Mouse (Mus musculus) midbrain, embryonic 14.5 days (tissue): Measurements from ENCODE around the gene Tmem51. TPM values are rescaled to one million over a fixed set of nuclear protein-coding genes. Genes with fewer than 3 reads are reported as not detected.
A peak's percentile ranks its signal among the peaks of the same experiment; 100 is the strongest.

Experiments
- ATAC-seq: fragments of 200-750 bp; cut with Nextera tagmentation; 2 replicates; pipeline ENCODE4 v1.8.0; 2017; ENCODE audit warnings: moderate number of reproducible peaks, moderate library complexity; ENCODE audit not compliant: low FRiP score, low TSS enrichment
- DNase-seq: peaks from one replicate; pipeline ENCODE4 v3.0.0-alpha.2; 2015
- H3K27ac ChIP-seq: fragments of 300-500 bp; sonication (generic); replicated peaks from 2 replicates; pipeline ENCODE4 v1.5.1; 2014; ENCODE audit warnings: mild to moderate bottlenecking, low read depth, low read length, moderate library complexity
- H3K27me3 ChIP-seq: fragments of 300-500 bp; sonication (generic); 2 replicates; pipeline ENCODE4 v1.6.1; 2014; ENCODE audit warnings: low read length, control low read depth, mixed read lengths; ENCODE audit not compliant: control insufficient read depth, insufficient read depth
- H3K36me3 ChIP-seq: fragments of 300-500 bp; sonication (generic); 2 replicates; pipeline ENCODE4 v1.6.1; 2014; ENCODE audit warnings: low read length, control low read depth; ENCODE audit not compliant: control insufficient read depth, insufficient read depth
- H3K4me1 ChIP-seq: fragments of 300-500 bp; sonication (generic); 2 replicates; pipeline ENCODE4 v1.6.1; 2014; ENCODE audit warnings: mild to moderate bottlenecking, antibody characterized with exemption, low read length, control low read depth; ENCODE audit not compliant: control insufficient read depth, insufficient read depth
- H3K4me2 ChIP-seq: fragments of 300-500 bp; sonication (generic); 2 replicates; pipeline ENCODE4 v1.6.1; 2014; ENCODE audit warnings: mild to moderate bottlenecking, low read length, moderate library complexity
- H3K4me3 ChIP-seq: fragments of 300-500 bp; sonication (generic); replicated peaks from 2 replicates; pipeline ENCODE4 v1.5.1; 2014; ENCODE audit warnings: low read depth, low read length
- H3K9ac ChIP-seq: fragments of 300-500 bp; sonication (generic); replicated peaks from 2 replicates; pipeline ENCODE4 v1.6.1; 2014; ENCODE audit warnings: mild to moderate bottlenecking, low read length, moderate library complexity
- H3K9me3 ChIP-seq: fragments of 300-500 bp; sonication (generic); 2 replicates; pipeline ENCODE4 v1.6.1; 2016; ENCODE audit warnings: low read length, control low read depth, mixed read lengths; ENCODE audit not compliant: control insufficient read depth
- WGBS: fragments of 180-500 bp; shearing (Covaris S2); extraction: QIAGEN DNeasy Blood & Tissue Kit; methylation state at CpG from one replicate; pipeline ENCODE4 v1.1.7; 2014; 5-methylcytosine and 5-hydroxymethylcytosine counted together
- polyA plus RNA-seq: library from polyadenylated mRNA; unstranded; fragments of >200 nt; fragmentation: Nextera tagmentation; extraction: Ambion mirVana; gene quantifications from 2 replicates; pipeline ENCODE4 v1.2.1, GENCODE M21; 2014

Tmem51 gene
- polyA plus RNA-seq, 1 experiment from 2014 or later = 7.2 TPM

GRCm38 (mm10) chr4:142066576-142066975, 17.5 kb downstream of the Tmem51 start:
- H3K9me3 ChIP-seq = no peaks in the 10 kb centered on the region
- ATAC-seq = no peak; the same call in 1 of the 2 replicates
- H3K4me2 ChIP-seq = no peak overlapping the region
- no peak overlapping the region for H3K4me3 ChIP-seq
- no peak overlapping the region for H3K27ac ChIP-seq
- peaks cover 4% of the 10 kb centered on the region; the same call in 1 of the 2 replicates for H3K27me3 ChIP-seq
- 0 out of 2 replicates have a peak, but pooled peaks cover 3% of the 10 kb centered on the region for H3K4me1 ChIP-seq
- no peak overlapping the region for H3K9ac ChIP-seq
- no peaks in the 10 kb centered on the region for H3K36me3 ChIP-seq
- no peak for DNase-seq
- 27% methylated on average over 4 of the region's 4 CpGs for WGBS

- Histone ChIP-seq H3K27ac (no peak overlapping the region), H3K36me3 (no peaks in the 10 kb centered on the region), H3K4me1 (0 out of 2 replicates have a peak, but pooled peaks cover 3% of the 10 kb centered on the region), H3K27me3 (peaks cover 4% of the 10 kb centered on the region; the same call in 1 of the 2 replicates), H3K4me2 (no peak overlapping the region), H3K4me3 (no peak overlapping the region), H3K9me3 (no peaks in the 10 kb centered on the region), H3K9ac (no peak overlapping the region)
- ATAC-seq = no peak
- WGBS = 83% methylated on average over 6 of the region's 6 CpGs
- no peak for DNase-seq
These were observed 18.3 kb downstream of the Tmem51 start for GRCm38 (mm10) chr4:142065835-142066234.

GRCm38 (mm10) chr4:142065270-142065669, 18.8 kb downstream of the Tmem51 start:
- 79% methylated on average over 8 of the region's 8 CpGs for WGBS
- no peak overlapping the region for H3K27ac ChIP-seq

GRCm38 (mm10) chr4:142064582-142065228, 19.4 kb downstream of the Tmem51 start:
- H3K27me3 ChIP-seq = no peaks in the 10 kb centered on the region
- H3K9me3 ChIP-seq = no peaks in the 10 kb centered on the region
- H3K27ac ChIP-seq = no peak overlapping the region
- 88% methylated on average over 11 of the region's 11 CpGs for WGBS
- no peak overlapping the region for H3K4me3 ChIP-seq
- 0 out of 2 replicates have a peak, but pooled peaks cover 3% of the 10 kb centered on the region for H3K4me1 ChIP-seq
- no peak for DNase-seq
- no peaks in the 10 kb centered on the region for H3K36me3 ChIP-seq
- no peak overlapping the region for H3K4me2 ChIP-seq
- ATAC-seq = no peak
- H3K9ac ChIP-seq = no peak overlapping the region

More at GRCm38 (mm10) chr4:142065270-142065669, 18.8 kb downstream of the Tmem51 start:
- Histone ChIP-seq H3K9ac (no peak overlapping the region), H3K4me3 (no peak overlapping the region), H3K27me3 (no peaks in the 10 kb centered on the region; the same call in 1 of the 2 replicates), H3K9me3 (no peaks in the 10 kb centered on the region), H3K4me1 (0 out of 2 replicates have a peak, but pooled peaks cover 3% of the 10 kb centered on the region), H3K4me2 (no peak overlapping the region), H3K36me3 (no peaks in the 10 kb centered on the region)
- ATAC-seq (no peak), DNase-seq (no peak)

GRCm38 (mm10) chr4:142063057-142063534, 21.0 kb downstream of the Tmem51 start:
- Histone ChIP-seq H3K9me3 (no peaks in the 10 kb centered on the region), H3K27ac (no peak overlapping the region)
- WGBS = 84% methylated on average over 8 of the region's 8 CpGs

GRCm38 (mm10) chr4:142061485-142062240, 22.4 kb downstream of the Tmem51 start:
- no peak for ATAC-seq

More at GRCm38 (mm10) chr4:142063057-142063534, 21.0 kb downstream of the Tmem51 start:
- no peak for ATAC-seq
- no peak overlapping the region for H3K4me3 ChIP-seq
- H3K36me3 ChIP-seq = no peaks in the 10 kb centered on the region
- H3K4me2 ChIP-seq = no peak overlapping the region
- no peaks in the 10 kb centered on the region for H3K4me1 ChIP-seq
- H3K9ac ChIP-seq = no peak overlapping the region
- H3K27me3 ChIP-seq = no peaks in the 10 kb centered on the region
- DNase-seq = no peak

GRCm38 (mm10) chr4:142060455-142061378, 23.4 kb downstream of the Tmem51 start:
- Histone ChIP-seq H3K27ac (no peak overlapping the region), H3K4me1 (no peaks in the 10 kb centered on the region), H3K9me3 (no peaks in the 10 kb centered on the region), H3K4me3 (no peak overlapping the region), H3K9ac (no peak overlapping the region), H3K4me2 (no peak overlapping the region), H3K27me3 (no peaks in the 10 kb centered on the region), H3K36me3 (no peaks in the 10 kb centered on the region)
- peak; percentile 22 for DNase-seq
- no peak for ATAC-seq
- 64% methylated on average over 18 of the region's 18 CpGs for WGBS

More at GRCm38 (mm10) chr4:142061485-142062240, 22.4 kb downstream of the Tmem51 start:
- no peaks in the 10 kb centered on the region for H3K27me3 ChIP-seq
- H3K36me3 ChIP-seq = no peaks in the 10 kb centered on the region
- H3K27ac ChIP-seq = no peak overlapping the region
- no peak for DNase-seq
- H3K4me1 ChIP-seq = no peaks in the 10 kb centered on the region
- H3K9ac ChIP-seq = no peak overlapping the region
- no peak overlapping the region for H3K4me3 ChIP-seq
- no peak overlapping the region for H3K4me2 ChIP-seq
- no peaks in the 10 kb centered on the region for H3K9me3 ChIP-seq
- 83% methylated on average over 23 of the region's 23 CpGs for WGBS

- Histone ChIP-seq H3K27me3 (no peaks in the 10 kb centered on the region), H3K4me1 (no peaks in the 10 kb centered on the region), H3K4me3 (no peak overlapping the region), H3K9me3 (no peaks in the 10 kb centered on the region), H3K9ac (no peak overlapping the region), H3K36me3 (no peaks in the 10 kb centered on the region), H3K4me2 (no peak overlapping the region), H3K27ac (no peak overlapping the region)
- DNase-seq (no peak), ATAC-seq (no peak)
- 87% methylated on average over 8 of the region's 8 CpGs for WGBS
These were observed 24.3 kb downstream of the Tmem51 start for GRCm38 (mm10) chr4:142059841-142060193.
